Mouse (Mus musculus): Measurements from ENCODE around the gene Slc39a11.

Gene Slc39a11

GRCm38 (mm10) chr11:113510969-113511625 lies 138.8 kb downstream of the Slc39a11 start:
- DNase-seq (ENCODE audit: low spot score in 2 of 2) = peak in 1 of 2 experiments; percentile 16

DNA sequence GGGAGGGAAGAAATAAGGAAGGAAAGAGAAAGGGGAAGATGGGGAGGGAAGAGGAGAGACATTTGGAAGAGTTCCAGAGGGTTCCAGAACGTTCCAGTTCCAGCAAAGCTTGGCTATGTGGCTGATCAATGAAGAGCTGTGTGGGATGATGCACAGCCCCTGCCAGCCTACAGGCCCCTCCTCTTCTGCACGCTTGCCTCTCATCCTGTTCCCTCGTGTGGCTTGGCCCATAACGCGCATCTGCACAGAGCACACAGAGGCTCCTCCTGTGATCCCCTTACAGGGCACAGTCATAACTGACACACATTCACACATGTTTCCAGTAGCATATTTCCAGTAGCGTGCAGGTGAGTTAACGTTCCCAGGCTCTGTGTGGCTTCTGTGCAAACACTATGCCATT lies 139.6 kb downstream of the Slc39a11 start:
- DNase-seq (ENCODE audit: low spot score in 2 of 2) = no peak

DNA sequence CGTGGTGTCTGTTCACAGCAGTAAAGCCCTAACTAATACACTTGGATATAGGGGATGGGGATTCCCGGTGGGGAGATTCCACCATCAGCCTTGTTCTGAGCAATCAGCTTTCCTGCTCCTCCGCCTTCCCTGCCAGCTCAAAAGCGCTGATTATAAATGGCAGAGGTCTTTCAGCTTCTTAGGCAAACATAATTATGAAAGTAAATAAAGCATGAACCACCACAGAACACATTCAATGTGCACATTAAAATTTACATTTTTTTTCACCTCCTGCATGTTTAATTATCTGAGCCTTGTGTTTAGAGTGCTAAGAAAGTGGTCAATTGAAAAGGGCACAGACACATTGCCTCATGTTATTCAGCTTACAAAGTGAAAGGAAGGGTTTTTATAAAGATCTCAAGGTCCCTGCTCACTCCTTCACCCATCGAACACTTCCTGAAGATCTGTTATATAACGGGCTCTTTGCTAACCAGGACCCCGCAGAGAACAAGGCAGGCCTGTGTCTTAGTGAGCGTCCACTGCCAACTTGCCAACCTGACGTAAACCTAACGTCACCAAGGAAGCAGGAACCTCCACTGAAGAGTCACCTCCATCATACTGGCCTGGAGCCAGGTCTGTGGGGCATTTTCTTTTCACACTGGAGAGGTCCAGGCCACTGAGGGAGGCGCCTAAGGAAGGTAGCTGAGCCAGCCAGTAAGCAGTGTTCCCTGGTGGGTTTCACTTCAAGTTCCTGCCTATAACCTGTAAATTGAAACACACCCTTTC lies 142.0 kb downstream of the Slc39a11 start:
- DNase-seq (ENCODE audit: low spot score in 2 of 2) = no peak

- no peak for DNase-seq (ENCODE audit: low spot score in 2 of 2)
Observed at GRCm38 (mm10) chr11:113505551-113506160, 144.2 kb downstream of the Slc39a11 start.

DNA sequence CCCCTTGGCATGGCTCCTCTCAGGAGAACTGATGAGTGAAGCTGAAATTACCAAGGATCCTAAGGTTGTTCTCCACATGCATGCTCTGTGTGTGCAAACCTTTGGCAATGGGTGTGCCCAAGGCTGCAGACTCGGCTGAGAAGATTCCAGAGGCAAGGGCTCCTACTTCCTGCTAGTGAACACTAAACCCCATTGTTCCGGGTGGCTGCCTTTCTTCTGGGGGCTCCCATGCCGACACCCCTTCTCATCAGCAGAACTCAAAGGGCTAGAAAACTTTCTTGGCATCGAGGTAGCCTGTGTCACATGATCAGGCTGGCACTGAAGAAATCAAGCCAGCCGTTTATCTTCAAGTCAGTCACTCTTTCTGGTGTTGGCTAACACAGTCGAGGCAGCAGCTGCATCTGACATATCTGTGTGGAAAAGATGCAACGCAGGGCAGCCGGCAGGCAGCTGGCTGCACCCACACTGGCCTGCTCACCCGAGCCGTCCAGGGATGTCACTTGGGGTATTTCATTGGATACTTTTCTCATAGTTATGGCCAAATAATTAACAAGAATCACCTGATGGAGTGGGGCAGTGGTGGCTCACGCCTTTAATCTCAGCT lies 145.3 kb downstream of the Slc39a11 start:
- DNase-seq (ENCODE audit: low spot score in 2 of 2) = no peak

- no peak for DNase-seq (ENCODE audit: low spot score in 2 of 2)
Observed at GRCm38 (mm10) chr11:113502968-113503367, 146.9 kb downstream of the Slc39a11 start.

DNA sequence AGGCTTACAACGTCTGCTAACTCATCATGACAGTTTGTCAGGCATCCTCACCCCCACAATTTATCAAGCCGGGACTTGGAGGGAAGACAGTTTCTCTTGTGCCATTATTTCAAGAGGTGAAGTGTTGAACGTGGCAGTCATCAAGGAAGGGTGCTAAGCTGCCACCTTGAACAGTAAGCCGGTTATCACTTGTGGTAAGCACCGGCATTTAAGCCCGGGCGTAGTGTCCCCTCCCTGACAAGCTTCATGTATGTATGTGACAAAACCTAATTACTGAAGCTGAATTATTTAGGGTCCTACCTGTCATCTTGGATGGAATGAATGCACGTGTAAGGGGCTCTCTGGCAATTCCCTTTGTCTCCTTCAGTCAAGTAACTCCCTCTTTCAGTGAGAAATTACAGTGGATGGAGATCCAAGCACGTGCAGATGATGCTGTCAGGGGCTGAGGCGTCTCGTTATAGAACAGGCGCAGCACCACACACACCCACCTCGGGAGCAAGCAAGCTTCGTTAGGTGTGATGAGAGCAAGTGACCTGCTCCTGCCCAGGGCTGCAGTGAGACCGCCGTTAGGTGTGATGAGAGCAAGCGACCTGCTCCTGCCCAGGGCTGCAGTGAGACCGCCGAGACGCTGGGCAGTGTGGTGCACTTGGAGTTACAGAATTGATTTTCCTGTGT lies 149.1 kb downstream of the Slc39a11 start:
- no peak for DNase-seq (ENCODE audit: low spot score in 2 of 2)

- no peak for DNase-seq (ENCODE audit: low spot score in 2 of 2)
Observed at GRCm38 (mm10) chr11:113498889-113499288, 151.0 kb downstream of the Slc39a11 start.

GRCm38 (mm10) chr11:113494021-113494546 lies 155.8 kb downstream of the Slc39a11 start:
- DNase-seq (ENCODE audit: low spot score in 2 of 2) = no peak

DNA sequence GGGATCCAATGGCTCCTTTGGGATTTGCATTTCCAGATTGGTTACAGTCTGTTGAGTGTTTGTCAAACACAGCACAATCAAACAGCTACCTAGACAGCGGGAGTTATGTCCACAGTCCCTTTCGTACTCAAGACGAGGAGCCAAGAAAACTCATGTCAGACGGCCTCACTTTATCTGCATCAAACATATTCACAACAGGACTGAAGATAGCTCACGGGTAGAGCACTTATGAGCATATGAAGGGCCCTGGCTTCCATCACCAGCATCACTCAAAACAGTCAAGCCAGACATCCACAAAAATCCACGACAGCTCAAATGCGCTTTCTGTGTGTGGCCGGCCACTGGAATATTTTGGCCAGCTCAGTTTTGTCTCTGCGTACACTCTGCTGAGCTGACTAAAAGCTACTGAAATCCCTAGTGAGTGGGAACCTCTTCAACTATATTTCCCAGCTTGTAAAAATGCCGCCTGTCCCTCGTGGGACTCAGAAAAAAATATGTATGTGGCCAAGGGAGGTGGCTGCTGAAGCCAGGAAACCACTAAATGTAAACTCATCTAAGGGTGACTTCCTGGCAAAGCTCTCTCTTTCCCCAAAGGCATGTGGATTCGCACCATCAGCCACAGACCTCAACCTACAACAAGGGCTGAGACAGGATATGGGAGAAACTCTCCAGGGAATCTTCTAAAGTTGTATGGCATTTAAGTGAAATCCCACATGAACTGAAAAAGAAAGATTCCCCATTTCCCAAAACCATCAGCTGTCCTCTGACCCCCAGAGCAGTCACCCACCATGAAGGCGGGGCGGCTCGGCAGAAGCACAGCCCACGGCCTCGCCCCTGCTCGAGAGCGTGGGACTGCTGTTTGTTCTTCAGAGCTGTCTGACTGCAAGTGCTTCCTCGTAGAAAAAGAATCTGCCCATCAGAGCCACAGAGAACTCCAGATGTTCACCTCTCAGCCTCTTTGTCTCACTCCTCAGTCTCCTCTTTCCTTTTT lies 159.1 kb downstream of the Slc39a11 start:
- no peak for DNase-seq (ENCODE audit: low spot score in 2 of 2)

- no peak for DNase-seq (ENCODE audit: low spot score in 2 of 2)
Observed at GRCm38 (mm10) chr11:113487603-113488335, 162.1 kb downstream of the Slc39a11 start.

DNA sequence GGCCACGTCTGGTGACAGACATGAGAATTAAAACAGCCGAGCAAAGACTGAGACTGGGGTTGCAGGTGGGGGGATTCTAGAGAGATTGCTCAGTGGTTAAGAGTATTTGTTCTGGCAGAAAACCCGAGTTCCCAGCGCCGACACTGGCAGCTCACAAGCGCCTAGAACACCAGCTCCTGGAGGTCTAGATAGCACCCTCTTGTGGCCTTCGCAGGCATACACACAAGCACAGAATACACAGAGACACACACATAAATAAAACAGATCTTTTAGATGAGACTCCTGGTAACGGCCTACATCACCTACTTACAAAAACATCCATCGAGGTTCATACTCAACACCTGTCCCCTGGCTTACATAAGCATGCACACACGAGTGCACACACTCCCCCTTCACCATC lies 165.8 kb downstream of the Slc39a11 start:
- DNase-seq (ENCODE audit: low spot score in 2 of 2) = no peak

DNA sequence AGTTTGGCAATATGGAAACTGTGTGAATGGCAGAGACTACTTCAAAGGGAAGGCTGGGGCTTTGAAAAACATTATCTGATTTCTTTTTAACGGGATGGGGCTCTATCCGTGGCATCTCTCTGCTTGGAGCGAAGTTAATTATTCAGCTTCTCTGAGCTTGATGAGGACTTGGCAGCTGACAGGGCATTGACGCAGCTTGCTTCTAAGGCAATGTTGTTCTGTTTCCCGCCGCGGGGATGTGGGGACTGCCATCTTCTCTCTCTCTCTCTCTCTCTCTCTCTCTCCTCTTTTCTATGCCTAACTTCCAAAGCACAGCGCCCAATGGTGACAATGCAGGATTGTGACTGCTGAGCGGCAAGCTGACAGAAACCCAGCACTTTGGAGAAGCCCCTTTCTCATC lies 172.3 kb downstream of the Slc39a11 start:
- no peak for DNase-seq (ENCODE audit: low spot score in 2 of 2)

GRCm38 (mm10) chr11:113476720-113477119 lies 173.2 kb downstream of the Slc39a11 start:
- no peak for DNase-seq (ENCODE audit: low spot score in 2 of 2)

DNA sequence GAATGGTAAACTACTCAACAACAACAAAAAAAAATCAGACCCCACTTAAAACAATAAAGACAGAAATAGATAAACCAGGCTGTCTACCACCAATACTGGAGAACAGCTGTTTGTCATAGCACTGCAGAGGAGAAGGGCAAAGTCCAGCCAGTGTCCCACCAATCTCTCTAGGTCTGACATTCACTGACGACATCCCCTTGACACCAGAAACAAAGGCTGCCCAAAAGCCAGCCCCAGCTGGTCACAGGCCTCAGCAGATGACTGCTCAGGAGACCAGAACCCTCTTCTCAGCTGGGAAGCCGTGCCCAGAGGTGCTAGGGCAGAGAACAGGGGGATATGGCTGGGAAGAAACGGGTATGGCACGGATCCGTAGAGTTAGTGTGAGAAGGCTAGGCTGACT lies 174.4 kb downstream of the Slc39a11 start:
- DNase-seq (ENCODE audit: low spot score in 2 of 2) = no peak

DNA sequence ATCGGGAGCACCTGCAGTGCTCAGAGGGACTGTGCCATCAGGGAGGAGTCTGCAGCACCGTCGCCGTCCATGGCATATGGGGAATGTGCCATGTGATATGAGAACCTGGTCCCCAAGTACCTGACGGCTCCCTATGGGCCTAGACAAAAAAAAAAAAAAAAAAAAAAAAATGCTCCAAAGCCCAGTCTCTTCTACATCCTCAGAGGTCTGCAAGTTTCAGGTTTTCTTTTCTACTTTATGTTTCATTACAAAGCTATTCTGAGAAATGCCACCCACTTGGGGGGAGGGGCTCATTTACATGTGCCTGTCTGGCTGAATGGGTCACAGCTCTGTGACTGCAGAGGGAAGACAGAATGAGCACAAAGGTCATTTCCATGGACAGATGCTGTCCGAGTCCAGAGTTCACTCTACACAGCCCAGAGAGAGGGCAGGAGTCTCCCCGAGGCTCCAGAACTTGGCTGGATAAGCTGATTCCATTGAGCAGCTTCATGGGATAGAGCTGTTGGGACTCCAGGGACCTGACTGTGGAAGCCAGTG lies 175.8 kb downstream of the Slc39a11 start:
- no peak for DNase-seq (ENCODE audit: low spot score in 2 of 2)

DNA sequence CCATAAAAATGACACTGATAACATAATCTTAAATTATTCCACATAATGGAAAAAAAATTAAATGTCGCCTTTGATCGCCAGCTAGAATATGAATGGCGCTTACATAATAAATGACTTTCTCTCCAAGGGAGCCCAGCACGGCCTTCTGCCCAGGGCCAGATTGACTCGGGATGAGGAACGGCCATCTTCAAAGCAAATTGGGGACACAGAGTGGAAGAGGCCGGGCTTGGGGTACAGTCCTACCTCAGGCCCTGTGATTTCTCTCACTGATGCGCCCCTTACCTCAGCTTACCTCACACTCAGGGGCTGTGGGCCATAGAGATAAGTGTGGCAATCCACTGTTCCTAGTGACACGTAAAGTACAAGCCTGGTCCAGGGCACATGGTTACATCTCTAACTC lies 177.9 kb downstream of the Slc39a11 start:
- no peak for DNase-seq (ENCODE audit: low spot score in 2 of 2)

DNA sequence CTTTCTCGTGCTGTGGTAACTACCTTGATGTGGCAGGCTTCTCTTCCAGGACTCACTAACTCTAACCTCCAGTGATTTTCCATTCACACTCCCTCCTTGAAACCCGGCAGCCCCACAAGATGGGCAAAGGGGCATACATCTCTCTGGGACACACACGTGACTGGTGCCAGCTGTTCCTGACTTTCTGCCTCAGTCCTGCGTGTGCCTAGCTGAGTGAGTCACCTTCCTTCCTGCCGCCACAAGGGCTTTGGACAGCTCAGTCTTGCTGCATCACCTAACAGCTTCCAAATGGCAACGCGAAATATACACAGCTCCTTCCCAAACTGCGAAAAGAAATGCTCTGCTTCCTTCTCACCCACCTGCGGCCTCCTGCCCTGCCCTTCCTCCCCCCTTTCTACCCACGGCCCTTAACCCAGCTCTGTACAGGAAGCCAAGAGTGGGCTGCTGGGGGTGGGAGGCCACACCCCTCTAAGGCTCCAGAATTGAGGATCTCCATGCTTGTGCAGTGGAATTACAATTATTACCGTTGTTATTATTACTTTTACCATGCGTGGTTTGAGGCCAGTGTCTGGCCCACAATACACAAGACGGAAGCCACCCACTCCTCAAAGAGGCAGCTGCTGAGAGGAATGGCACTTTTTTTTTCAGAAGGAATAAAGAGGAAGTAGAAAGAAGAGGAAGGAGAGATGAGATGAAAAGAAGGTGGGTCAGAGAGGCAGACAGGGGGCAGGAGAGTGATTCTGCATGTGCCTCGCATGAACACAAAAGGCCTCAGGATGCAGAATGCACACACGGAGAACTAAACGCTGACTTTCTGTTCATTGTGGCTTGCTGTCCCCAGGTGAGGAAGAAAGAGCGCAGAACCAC lies 179.7 kb downstream of the Slc39a11 start:
- DNase-seq (ENCODE audit: low spot score in 2 of 2) = peak; percentile 30 to 39

- no peak for DNase-seq (ENCODE audit: low spot score in 2 of 2)
Observed at GRCm38 (mm10) chr11:113468016-113468415, 181.9 kb downstream of the Slc39a11 start.

Measured in frontal cortex, postnatal 36 days (tissue).